Mouse (Mus musculus): ENCODE data around the gene Ccdc54. TPM values are rescaled to one million over a fixed set of nuclear protein-coding genes. Genes with fewer than 3 reads are reported as not detected.

Gene Ccdc54
- not detected in 2 replicates for total RNA-seq (2014; fragmentation: Nextera tagmentation)
- total RNA-seq (2017): 0.12 and 0.16 TPM in 2 replicates
- not detected in 2 replicates for polyA plus RNA-seq (2012)

- TF ChIP-seq TAL1 (conservative IDR thresholded peaks at IDR 0.05; ENCODE audit: low read depth, low read length): no peak
- TF ChIP-seq GATA1 (IDR thresholded peaks at IDR 0.05; ENCODE audit: borderline replicate concordance, low read length): no peak
- TF ChIP-seq CTCF (IDR thresholded peaks at IDR 0.05; ENCODE audit: low read depth, low read length): no peak
- TF ChIP-seq GATA2 (IDR thresholded peaks at IDR 0.05; ENCODE audit: borderline replicate concordance, low read depth, low read length): no peak
- TF ChIP-seq POLR2AphosphoS5 (IDR thresholded peaks at IDR 0.05; ENCODE audit: insufficient replicate concordance, low read depth, low read length): no peak
- H3K9me3 ChIP-seq (replicated peaks): no peaks in the 10 kb centered on the region
- ATAC-seq (ENCODE audit: extremely low read depth, insufficient number of reproducible peaks, low FRiP score, poor library complexity, severe bottlenecking): no peak
These were observed at the start of gene Ccdc54 for GRCm38 (mm10) chr16:50591054-50591453. Gene Ccdc54, minus strand, starts transcription at chr16:50591154.

GRCm38 (mm10) chr16:50632585-50632984 is 41.6 kb upstream of the Ccdc54 start:
- H3K27me3 ChIP-seq (ENCODE audit: insufficient read depth, low read length): peaks cover 3% of the 10 kb centered on the region; the same call in 1 of the 2 replicates
- ATAC-seq (ENCODE audit: extremely low read depth, insufficient number of reproducible peaks, low FRiP score, poor library complexity, severe bottlenecking): no peak
- TF ChIP-seq GATA2 (IDR thresholded peaks at IDR 0.05; ENCODE audit: borderline replicate concordance, low read depth, low read length) (no peak), TAL1 (conservative IDR thresholded peaks at IDR 0.05; ENCODE audit: low read depth, low read length) (no peak), GATA1 (IDR thresholded peaks at IDR 0.05; ENCODE audit: borderline replicate concordance, low read length) (no peak), CTCF (IDR thresholded peaks at IDR 0.05; ENCODE audit: low read depth, low read length) (no peak), POLR2AphosphoS5 (IDR thresholded peaks at IDR 0.05; ENCODE audit: insufficient replicate concordance, low read depth, low read length) (no peak)
- no peaks in the 10 kb centered on the region for H3K4me1 ChIP-seq (ENCODE audit: insufficient read depth, low read depth, low read length)
- no peaks in the 10 kb centered on the region for H3K36me3 ChIP-seq (replicated peaks)
- H3K9me3 ChIP-seq (replicated peaks): no peaks in the 10 kb centered on the region
- DNase-seq (ENCODE audit: low spot score): no peak
- H3K4me3 ChIP-seq (ENCODE audit: low read depth, low read length): no peak overlapping the region

More at GRCm38 (mm10) chr16:50591054-50591453, at the start of gene Ccdc54:
- Histone ChIP-seq H3K27me3 (ENCODE audit: insufficient read depth, low read length) (peaks cover 4% of the 10 kb centered on the region; the same call in 1 of the 2 replicates), H3K36me3 (replicated peaks) (no peaks in the 10 kb centered on the region), H3K4me1 (ENCODE audit: insufficient read depth, low read depth, low read length) (no peaks in the 10 kb centered on the region), H3K4me3 (ENCODE audit: low read depth, low read length) (no peak within 1 kb of the TSS)
- no peak for DNase-seq (ENCODE audit: low spot score)

GRCm38 (mm10) chr16:50615569-50615968 is 24.6 kb upstream of the Ccdc54 start:
- ATAC-seq (ENCODE audit: extremely low read depth, insufficient number of reproducible peaks, low FRiP score, poor library complexity, severe bottlenecking): no peak
- no peaks in the 10 kb centered on the region for H3K27me3 ChIP-seq (ENCODE audit: insufficient read depth, low read length)
- TF ChIP-seq CTCF (IDR thresholded peaks at IDR 0.05; ENCODE audit: low read depth, low read length): no peak
- TF ChIP-seq TAL1 (conservative IDR thresholded peaks at IDR 0.05; ENCODE audit: low read depth, low read length): no peak
- no peak for TF ChIP-seq GATA1 (IDR thresholded peaks at IDR 0.05; ENCODE audit: borderline replicate concordance, low read length)
- TF ChIP-seq GATA2 (IDR thresholded peaks at IDR 0.05; ENCODE audit: borderline replicate concordance, low read depth, low read length): no peak
- TF ChIP-seq POLR2AphosphoS5 (IDR thresholded peaks at IDR 0.05; ENCODE audit: insufficient replicate concordance, low read depth, low read length): no peak
- no peak for DNase-seq (ENCODE audit: low spot score)
- no peak overlapping the region for H3K4me3 ChIP-seq (ENCODE audit: low read depth, low read length)
- H3K36me3 ChIP-seq (replicated peaks): no peaks in the 10 kb centered on the region
- H3K9me3 ChIP-seq (replicated peaks): no peaks in the 10 kb centered on the region
- H3K4me1 ChIP-seq (ENCODE audit: insufficient read depth, low read depth, low read length): no peaks in the 10 kb centered on the region

- no peak for TF ChIP-seq GATA2 (IDR thresholded peaks at IDR 0.05; ENCODE audit: borderline replicate concordance, low read depth, low read length)
- Histone ChIP-seq H3K9me3 (replicated peaks) (no peaks in the 10 kb centered on the region), H3K27me3 (ENCODE audit: insufficient read depth, low read length) (no peaks in the 10 kb centered on the region), H3K36me3 (replicated peaks) (no peaks in the 10 kb centered on the region), H3K4me1 (ENCODE audit: insufficient read depth, low read depth, low read length) (no peaks in the 10 kb centered on the region), H3K4me3 (ENCODE audit: low read depth, low read length) (no peak overlapping the region)
- no peak for ATAC-seq (ENCODE audit: extremely low read depth, insufficient number of reproducible peaks, low FRiP score, poor library complexity, severe bottlenecking)
- no peak for DNase-seq (ENCODE audit: low spot score)
These were observed 22.0 kb upstream of the Ccdc54 start for GRCm38 (mm10) chr16:50612944-50613343.

GRCm38 (mm10) chr16:50610580-50610979 is 19.6 kb upstream of the Ccdc54 start:
- Histone ChIP-seq H3K4me3 (ENCODE audit: low read depth, low read length) (no peak overlapping the region), H3K4me1 (ENCODE audit: insufficient read depth, low read depth, low read length) (no peaks in the 10 kb centered on the region), H3K36me3 (replicated peaks) (no peaks in the 10 kb centered on the region), H3K9me3 (replicated peaks) (no peaks in the 10 kb centered on the region), H3K27me3 (ENCODE audit: insufficient read depth, low read length) (no peaks in the 10 kb centered on the region)
- no peak for TF ChIP-seq CTCF (IDR thresholded peaks at IDR 0.05; ENCODE audit: low read depth, low read length)
- no peak for TF ChIP-seq POLR2AphosphoS5 (IDR thresholded peaks at IDR 0.05; ENCODE audit: insufficient replicate concordance, low read depth, low read length)
- no peak for TF ChIP-seq GATA1 (IDR thresholded peaks at IDR 0.05; ENCODE audit: borderline replicate concordance, low read length)
- no peak for TF ChIP-seq GATA2 (IDR thresholded peaks at IDR 0.05; ENCODE audit: borderline replicate concordance, low read depth, low read length)
- TF ChIP-seq TAL1 (conservative IDR thresholded peaks at IDR 0.05; ENCODE audit: low read depth, low read length): no peak
- DNase-seq (ENCODE audit: low spot score): no peak
- ATAC-seq (ENCODE audit: extremely low read depth, insufficient number of reproducible peaks, low FRiP score, poor library complexity, severe bottlenecking): no peak

- DNase-seq (ENCODE audit: low spot score) (no peak), ATAC-seq (ENCODE audit: extremely low read depth, insufficient number of reproducible peaks, low FRiP score, poor library complexity, severe bottlenecking) (no peak)
- Histone ChIP-seq H3K27me3 (ENCODE audit: insufficient read depth, low read length) (no peaks in the 10 kb centered on the region), H3K9me3 (replicated peaks) (no peaks in the 10 kb centered on the region), H3K36me3 (replicated peaks) (no peaks in the 10 kb centered on the region), H3K4me3 (ENCODE audit: low read depth, low read length) (no peak overlapping the region), H3K4me1 (ENCODE audit: insufficient read depth, low read depth, low read length) (no peaks in the 10 kb centered on the region)
- TF ChIP-seq TAL1 (conservative IDR thresholded peaks at IDR 0.05; ENCODE audit: low read depth, low read length) (no peak), GATA1 (IDR thresholded peaks at IDR 0.05; ENCODE audit: borderline replicate concordance, low read length) (no peak), CTCF (IDR thresholded peaks at IDR 0.05; ENCODE audit: low read depth, low read length) (no peak), POLR2AphosphoS5 (IDR thresholded peaks at IDR 0.05; ENCODE audit: insufficient replicate concordance, low read depth, low read length) (no peak), GATA2 (IDR thresholded peaks at IDR 0.05; ENCODE audit: borderline replicate concordance, low read depth, low read length) (no peak)
These were observed 17.0 kb upstream of the Ccdc54 start for GRCm38 (mm10) chr16:50607776-50608562.
